Mouse (Mus musculus): ENCODE results near the gene Fpgs. TPM values are rescaled to one million over a fixed set of nuclear protein-coding genes. Genes with fewer than 3 reads are reported as not detected.

Fpgs gene
- total RNA-seq, 2 experiments from 2014 or later: 9.3 to 11.0 TPM

Small RNA genes within 50 kb of the gene (microRNA-seq; reads per million reads assigned to microRNA genes)
- gene Gm47291 (0 reads per million in 2 experiments), gene Mir1954 (0 reads per million in 2 experiments), gene Mir2861 (0 to 0.30 reads per million in 2 experiments), gene Mir3960 (0 reads per million in 2 experiments), gene Mir8093 (0.42 to 0.90 reads per million in 2 experiments)

Other genes starting within 250 kb of the Fpgs start
- 10 to 100 TPM; 69.4 to 69.8 TPM for gene Fam102a, start 168.8 kb downstream of the Fpgs start, total RNA-seq (2021)
- gene Dpm2, start 133.3 kb downstream of the Fpgs start, total RNA-seq (2021): 10 to 100 TPM; 69.1 to 81.8 TPM
- gene Pip5kl1, start 129.3 kb downstream of the Fpgs start, total RNA-seq (2021): 1 to 10 TPM; 2.9 to 3.8 TPM
- 1 to 10 TPM in 1 of 2 experiments, under 1 TPM in 1; 0.37 to 1.0 TPM for gene 9430097D07Rik, start 128.5 kb downstream of the Fpgs start, total RNA-seq (2021)
- 10 to 100 TPM; 35.6 to 41.2 TPM for gene St6galnac4, start 117.0 kb downstream of the Fpgs start, total RNA-seq (2021)
- 100 to 1,000 TPM; 114 to 117 TPM for gene St6galnac6, start 104.4 kb downstream of the Fpgs start, total RNA-seq (2021)
- 100 to 1,000 TPM; 114 to 119 TPM for gene Ak1, start 82.4 kb downstream of the Fpgs start, total RNA-seq (2021)
- 10 to 100 TPM; 18.9 to 19.2 TPM for gene Eng, start 57.5 kb downstream of the Fpgs start, total RNA-seq (2021)
- 100 to 1,000 TPM; 110 to 117 TPM for gene Cdk9, start 8.9 kb upstream of the Fpgs start, total RNA-seq (2021)
- gene Sh2d3c, start 16.9 kb upstream of the Fpgs start, total RNA-seq (2021): 10 to 100 TPM; 18.7 to 19.1 TPM
- 1 to 10 TPM; 1.2 to 1.3 TPM for gene 6330409D20Rik, start 36.9 kb upstream of the Fpgs start, total RNA-seq (2021)
- 10 to 100 TPM; 30.0 to 31.6 TPM for gene Tor2a, start 53.1 kb upstream of the Fpgs start, total RNA-seq (2021)
- 1 to 10 TPM in 1 of 2 experiments, under 1 TPM in 1; 0.85 to 1.1 TPM for gene Ttc16, start 71.5 kb upstream of the Fpgs start, total RNA-seq (2021)
- gene Ptrh1, start 71.6 kb upstream of the Fpgs start, total RNA-seq (2021): 1 to 10 TPM; 5.2 to 6.9 TPM
- gene Cfap157, start 80.3 kb upstream of the Fpgs start, total RNA-seq (2021): under 1 TPM; 0.43 to 0.72 TPM
- 100 to 1,000 TPM; 561 to 604 TPM for gene Stxbp1, start 143.1 kb upstream of the Fpgs start, total RNA-seq (2021)
- gene Fam129b, start 172.0 kb upstream of the Fpgs start, total RNA-seq (2021): 10 to 100 TPM; 14.0 to 17.7 TPM

Data from layer of hippocampus, postnatal 36 days (tissue).